Comparison of ENCODE assay signal across 8 mouse cellular contexts in genomic region chr17:25843636-25844395, GRCm38 (mm10). TPM values are rescaled to one million over a fixed set of nuclear protein-coding genes. Genes with fewer than 3 reads are reported as not detected.
A peak's percentile ranks its signal among the peaks of the same experiment; 100 is the strongest.
DNase-seq lines count a peak whose midpoint lies in the region; ATAC-seq and TF ChIP-seq lines count a peak whose summit lies in the region.

No protein-coding gene starts in this region.

- peak overlapping the region; percentile 72 for H3K4me2 ChIP-seq in embryonic facial prominence, embryonic 15.5 days (replicated peaks)
- H3K4me2 ChIP-seq in kidney, embryonic 15.5 days = peak overlapping the region; percentile 78
- peak overlapping the region; percentile 70 for H3K4me2 ChIP-seq in midbrain, embryonic 14.5 days (ENCODE audit: low read length)

- no peaks in the 10 kb centered on the region for H3K9me3 ChIP-seq in heart, embryonic 10.5 days
- no peaks in the 10 kb centered on the region for H3K9me3 ChIP-seq in E14TG2a.4 (ENCODE audit: low read length)
- H3K9me3 ChIP-seq in embryonic facial prominence, embryonic 15.5 days (replicated peaks) = no peaks in the 10 kb centered on the region
- no peaks in the 10 kb centered on the region for H3K9me3 ChIP-seq in kidney, embryonic 15.5 days (replicated peaks)
- H3K9me3 ChIP-seq in midbrain, embryonic 14.5 days (ENCODE audit: control insufficient read depth, low read length) = no peaks in the 10 kb centered on the region

- no peak for DNase-seq in heart, embryonic 10.5 days (ENCODE audit: low spot score)
- no peak for DNase-seq in heart, postnatal 14 days
- DNase-seq in midbrain, embryonic 14.5 days = peak; percentile 43
- no peak for DNase-seq in gastrocnemius, adult 8-10 months (ENCODE audit: low spot score in 2 of 2)
- DNase-seq in frontal cortex, postnatal 14 days (ENCODE audit: low spot score in 2 of 2) = no peak

- no peaks in the 10 kb centered on the region for H3K27me3 ChIP-seq in heart, embryonic 10.5 days (ENCODE audit: insufficient read depth, poor library complexity, severe bottlenecking)
- no peaks in the 10 kb centered on the region for H3K27me3 ChIP-seq in E14TG2a.4 (ENCODE audit: insufficient read depth, low read length)
- H3K27me3 ChIP-seq in embryonic facial prominence, embryonic 15.5 days = no peaks in the 10 kb centered on the region
- H3K27me3 ChIP-seq in kidney, embryonic 15.5 days = no peaks in the 10 kb centered on the region
- H3K27me3 ChIP-seq in midbrain, embryonic 14.5 days (ENCODE audit: control insufficient read depth, insufficient read depth, low read length) = no peaks in the 10 kb centered on the region

- H3K9ac ChIP-seq in embryonic facial prominence, embryonic 15.5 days = peak overlapping the region; percentile 61
- peak overlapping the region; percentile 76 for H3K9ac ChIP-seq in kidney, embryonic 15.5 days
- peak overlapping the region; percentile 71 for H3K9ac ChIP-seq in midbrain, embryonic 14.5 days (replicated peaks; ENCODE audit: low read length)

- H3K4me1 ChIP-seq in heart, embryonic 10.5 days = peaks cover 36% of the 10 kb centered on the region
- H3K4me1 ChIP-seq in E14TG2a.4 (replicated peaks; ENCODE audit: low read depth, low read length) = peaks cover 37% of the 10 kb centered on the region
- H3K4me1 ChIP-seq in embryonic facial prominence, embryonic 15.5 days = peaks cover 20% of the 10 kb centered on the region
- H3K4me1 ChIP-seq in kidney, embryonic 15.5 days = peaks cover 24% of the 10 kb centered on the region
- H3K4me1 ChIP-seq in midbrain, embryonic 14.5 days (ENCODE audit: control insufficient read depth, insufficient read depth, low read length) = peaks cover 12% of the 10 kb centered on the region

- TF ChIP-seq CTCF in E14TG2a.4 (conservative IDR thresholded peaks at IDR 0.05; ENCODE audit: low read length) = no peak

- intact Hi-C loops in heart, postnatal 14 days (cut with DNase I) = loop anchor here (2.0 kb wide), 1 partner anchor 23 kb away; no protein-coding TSS in a partner anchor

- H3K36me3 ChIP-seq in heart, embryonic 10.5 days = peaks cover 77% of the 10 kb centered on the region
- H3K36me3 ChIP-seq in E14TG2a.4 (ENCODE audit: insufficient read depth, low read length) = peaks cover 86% of the 10 kb centered on the region
- H3K36me3 ChIP-seq in embryonic facial prominence, embryonic 15.5 days = peaks cover 60% of the 10 kb centered on the region
- peaks cover 78% of the 10 kb centered on the region for H3K36me3 ChIP-seq in kidney, embryonic 15.5 days
- H3K36me3 ChIP-seq in midbrain, embryonic 14.5 days (ENCODE audit: control insufficient read depth, insufficient read depth, low read length) = peaks cover 55% of the 10 kb centered on the region

- peak overlapping the region; percentile 96 for H3K27ac ChIP-seq in heart, embryonic 10.5 days
- H3K27ac ChIP-seq in embryonic facial prominence, embryonic 15.5 days (replicated peaks) = peak overlapping the region; percentile 85
- peak overlapping the region; percentile 88 for H3K27ac ChIP-seq in kidney, embryonic 15.5 days
- peak overlapping the region; percentile 62 for H3K27ac ChIP-seq in midbrain, embryonic 14.5 days (replicated peaks; ENCODE audit: low read depth, low read length)

- peak; percentile 45 for ATAC-seq in embryonic facial prominence, embryonic 15.5 days (ENCODE audit: insufficient number of reproducible peaks, low FRiP score, low TSS enrichment, low read depth)
- ATAC-seq in kidney, embryonic 15.5 days (replicated peaks; ENCODE audit: low FRiP score) = no peak
- ATAC-seq in midbrain, embryonic 14.5 days (ENCODE audit: low FRiP score, low TSS enrichment) = no peak; the same call in 1 of the 2 replicates

- H3K4me3 ChIP-seq in heart, embryonic 10.5 days = peak overlapping the region; percentile 89
- peak overlapping the region; percentile 90 for H3K4me3 ChIP-seq in E14TG2a.4 (replicated peaks; ENCODE audit: low read length)
- H3K4me3 ChIP-seq in embryonic facial prominence, embryonic 15.5 days (replicated peaks) = peak overlapping the region; percentile 91
- peak overlapping the region; percentile 77 for H3K4me3 ChIP-seq in kidney, embryonic 15.5 days (replicated peaks)
- peak overlapping the region; percentile 78 for H3K4me3 ChIP-seq in midbrain, embryonic 14.5 days (replicated peaks; ENCODE audit: low read depth, low read length)

- 3% methylated on average over 38 of the region's 38 CpGs for WGBS in heart, embryonic 10.5 days
- 2% methylated on average over 38 of the region's 38 CpGs for WGBS in embryonic facial prominence, embryonic 15.5 days
- WGBS in kidney, embryonic 15.5 days = 2% methylated on average over 36 of the region's 38 CpGs
- 3% methylated on average over 35 of the region's 38 CpGs for WGBS in midbrain, embryonic 14.5 days

RNA-seq across cellular contexts. Expression of gene Rhot2, which starts 0.8 kb away (rescaled TPM):
- 29.0 and 29.8 TPM in 2 replicates for polyA plus RNA-seq in heart, embryonic 10.5 days (2016; fragmentation: Nextera tagmentation; extraction: Ambion mirVana)
- total RNA-seq in heart, postnatal 14 days (2021) = 100 to 1,000 TPM; 103 to 105 TPM
- polyA plus RNA-seq in embryonic facial prominence, embryonic 15.5 days (2015; fragmentation: Nextera tagmentation; extraction: Ambion mirVana) = 24.5 and 25.8 TPM in 2 replicates
- 26.8 and 29.0 TPM in 2 replicates for polyA plus RNA-seq in kidney, embryonic 15.5 days (2015; fragmentation: Nextera tagmentation; extraction: Ambion mirVana)
- polyA plus RNA-seq in midbrain, embryonic 14.5 days (2014; fragmentation: Nextera tagmentation; extraction: Ambion mirVana) = 9.6 and 16.8 TPM in 2 replicates
- total RNA-seq in gastrocnemius, adult 8-10 months (2022) = 10 to 100 TPM; 63.3 to 72.7 (median 68.0) TPM

RNA-seq across cellular contexts. Expression of gene Gm20683, which starts 2.3 kb away (rescaled TPM):
- polyA plus RNA-seq in heart, embryonic 10.5 days (2016; fragmentation: Nextera tagmentation; extraction: Ambion mirVana) = 2.1 and 3.0 TPM in 2 replicates
- total RNA-seq in heart, postnatal 14 days (2021) = 1 to 10 TPM; 2.9 to 3.0 TPM
- 2.5 and 3.5 TPM in 2 replicates for polyA plus RNA-seq in embryonic facial prominence, embryonic 15.5 days (2015; fragmentation: Nextera tagmentation; extraction: Ambion mirVana)
- 1.8 and 3.0 TPM in 2 replicates for polyA plus RNA-seq in kidney, embryonic 15.5 days (2015; fragmentation: Nextera tagmentation; extraction: Ambion mirVana)
- polyA plus RNA-seq in midbrain, embryonic 14.5 days (2014; fragmentation: Nextera tagmentation; extraction: Ambion mirVana) = 8.0 and 12.9 TPM in 2 replicates
- total RNA-seq in gastrocnemius, adult 8-10 months (2022) = 10 to 100 TPM in 2 of 4 experiments, 1 to 10 TPM in 2; 9.1 to 15.3 (median 12.3) TPM

RNA-seq across cellular contexts. Expression of gene Rhbdl1, which starts 6.7 kb away (rescaled TPM):
- 2.3 and 4.0 TPM in 2 replicates for polyA plus RNA-seq in heart, embryonic 10.5 days (2016; fragmentation: Nextera tagmentation; extraction: Ambion mirVana)
- total RNA-seq in heart, postnatal 14 days (2021) = 1 to 10 TPM; 2.5 to 3.1 TPM
- polyA plus RNA-seq in embryonic facial prominence, embryonic 15.5 days (2015; fragmentation: Nextera tagmentation; extraction: Ambion mirVana) = 2.7 and 3.2 TPM in 2 replicates
- polyA plus RNA-seq in kidney, embryonic 15.5 days (2015; fragmentation: Nextera tagmentation; extraction: Ambion mirVana) = 2.8 and 3.8 TPM in 2 replicates
- polyA plus RNA-seq in midbrain, embryonic 14.5 days (2014; fragmentation: Nextera tagmentation; extraction: Ambion mirVana) = 45.5 and 57.4 TPM in 2 replicates
- total RNA-seq in gastrocnemius, adult 8-10 months (2022) = 10 to 100 TPM in 3 of 4 experiments, 1 to 10 TPM in 1; 9.5 to 18.5 (median 16.7) TPM

RNA-seq across cellular contexts. Expression of gene Stub1, which starts 10.6 kb away (rescaled TPM):
- polyA plus RNA-seq in heart, embryonic 10.5 days (2016; fragmentation: Nextera tagmentation; extraction: Ambion mirVana) = 343 and 404 TPM in 2 replicates
- 100 to 1,000 TPM; 106 to 109 TPM for total RNA-seq in heart, postnatal 14 days (2021)
- 343 and 364 TPM in 2 replicates for polyA plus RNA-seq in embryonic facial prominence, embryonic 15.5 days (2015; fragmentation: Nextera tagmentation; extraction: Ambion mirVana)
- polyA plus RNA-seq in kidney, embryonic 15.5 days (2015; fragmentation: Nextera tagmentation; extraction: Ambion mirVana) = 336 and 362 TPM in 2 replicates
- 310 and 386 TPM in 2 replicates for polyA plus RNA-seq in midbrain, embryonic 14.5 days (2014; fragmentation: Nextera tagmentation; extraction: Ambion mirVana)
- total RNA-seq in gastrocnemius, adult 8-10 months (2022) = 100 to 1,000 TPM in 1 of 4 experiments, 10 to 100 TPM in 3; 87.3 to 101 (median 91.1) TPM

RNA-seq across cellular contexts. Expression of gene Jmjd8, which starts 15.1 kb away (rescaled TPM):
- polyA plus RNA-seq in heart, embryonic 10.5 days (2016; fragmentation: Nextera tagmentation; extraction: Ambion mirVana) = 45.8 and 50.7 TPM in 2 replicates
- total RNA-seq in heart, postnatal 14 days (2021) = 10 to 100 TPM; 33.1 to 34.1 TPM
- polyA plus RNA-seq in embryonic facial prominence, embryonic 15.5 days (2015; fragmentation: Nextera tagmentation; extraction: Ambion mirVana) = 44.9 and 46.2 TPM in 2 replicates
- polyA plus RNA-seq in kidney, embryonic 15.5 days (2015; fragmentation: Nextera tagmentation; extraction: Ambion mirVana) = 56.2 and 61.4 TPM in 2 replicates
- polyA plus RNA-seq in midbrain, embryonic 14.5 days (2014; fragmentation: Nextera tagmentation; extraction: Ambion mirVana) = 48.9 and 50.2 TPM in 2 replicates
- total RNA-seq in gastrocnemius, adult 8-10 months (2022) = 10 to 100 TPM; 11.0 to 13.0 (median 11.4) TPM
